Mouse (Mus musculus) testis, postnatal 10 days (tissue): Measurements from ENCODE around the gene Rbm5.
A peak's percentile ranks its signal among the peaks of the same experiment; 100 is the strongest.

ENCODE experiments used
- DNase-seq: peaks from one replicate; pipeline ENCODE4 v3.0.0; 2021; ENCODE audit warnings: low spot score

The Rbm5 gene

DNA sequence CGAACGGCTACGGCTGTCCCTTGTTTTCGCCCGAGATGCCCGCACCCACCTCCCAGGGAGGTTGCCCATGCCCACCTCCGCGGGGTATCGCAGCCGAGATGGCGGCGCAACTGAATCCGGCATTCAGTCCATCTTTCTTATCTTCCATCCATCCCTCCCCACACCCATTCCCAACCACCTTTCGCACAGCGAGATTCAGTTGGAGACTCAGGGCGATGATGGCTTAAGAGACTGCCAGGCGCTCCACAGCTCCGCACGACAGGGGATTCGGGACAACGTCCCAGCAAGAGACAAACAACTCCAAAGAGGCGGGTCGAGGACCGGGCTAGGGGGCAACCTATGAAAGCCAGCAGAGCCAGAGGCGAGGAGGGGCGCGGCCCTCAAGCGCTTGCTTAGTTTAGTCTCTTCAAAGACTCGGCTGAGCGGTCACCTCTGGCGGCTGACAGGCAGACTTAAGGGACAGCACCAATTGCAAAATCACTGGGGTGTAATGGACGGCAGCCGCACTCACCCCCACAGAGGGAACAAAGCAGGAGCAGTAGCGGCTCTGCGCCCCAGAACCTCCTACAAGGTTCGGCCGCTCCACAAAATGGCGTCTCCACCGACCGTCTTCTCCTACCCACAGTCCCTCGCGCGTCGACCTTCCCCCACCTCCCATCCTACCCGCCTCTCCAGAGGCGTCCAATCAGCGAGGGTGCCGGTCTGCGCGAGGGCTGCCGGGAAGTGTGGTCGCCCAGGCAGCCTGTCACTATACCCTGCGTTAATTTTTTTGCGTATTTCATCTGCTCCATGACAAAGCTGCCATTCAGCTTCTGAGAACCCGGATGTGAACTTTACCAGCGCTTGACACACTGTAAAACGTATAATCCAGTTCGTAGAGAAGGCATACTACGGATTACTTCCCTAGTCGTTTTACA lies at the start of gene Rbm5:
Gene Rbm5 (minus strand): TSS at position 623 of the 917 bp plus-strand sequence.
- peak; percentile 92 for DNase-seq

DNA sequence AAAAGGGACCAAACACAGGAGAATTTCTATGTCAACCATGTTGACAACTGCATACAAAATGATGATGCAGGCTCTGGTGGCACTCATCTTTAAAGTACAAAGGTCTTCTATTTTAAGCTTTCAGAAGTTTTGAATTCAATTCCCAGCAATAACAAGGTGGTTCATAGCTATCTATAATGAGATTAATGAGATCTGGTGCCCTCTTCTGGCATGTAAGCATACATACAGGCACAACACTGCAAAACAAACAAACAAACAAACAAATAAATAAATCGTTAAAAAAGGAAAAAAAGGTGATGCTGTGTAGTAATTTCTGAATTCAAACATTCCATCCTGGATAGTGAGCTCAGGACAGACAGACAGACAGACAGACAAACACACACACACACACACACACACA lies 41.3 kb upstream of the Rbm5 start:
- no peak for DNase-seq

DNA sequence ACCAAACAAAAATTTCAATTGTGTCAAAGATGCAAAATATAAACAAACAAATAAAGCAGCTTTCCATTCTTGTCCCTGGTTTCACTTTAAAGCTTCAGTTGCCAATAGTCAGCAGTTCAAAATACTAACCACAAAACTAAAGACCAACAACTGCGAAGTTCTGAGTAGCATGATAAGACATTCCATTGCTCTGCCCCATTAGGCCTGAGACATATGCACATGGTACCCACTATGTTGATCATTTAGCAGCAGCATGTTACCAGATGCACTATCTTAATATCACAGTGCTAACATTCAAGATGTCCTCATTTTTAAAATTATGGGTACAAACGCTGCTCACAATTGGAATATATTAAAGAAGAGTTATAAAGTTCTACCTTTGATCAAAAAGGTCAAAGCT lies 40.2 kb upstream of the Rbm5 start:
- DNase-seq: no peak

DNA sequence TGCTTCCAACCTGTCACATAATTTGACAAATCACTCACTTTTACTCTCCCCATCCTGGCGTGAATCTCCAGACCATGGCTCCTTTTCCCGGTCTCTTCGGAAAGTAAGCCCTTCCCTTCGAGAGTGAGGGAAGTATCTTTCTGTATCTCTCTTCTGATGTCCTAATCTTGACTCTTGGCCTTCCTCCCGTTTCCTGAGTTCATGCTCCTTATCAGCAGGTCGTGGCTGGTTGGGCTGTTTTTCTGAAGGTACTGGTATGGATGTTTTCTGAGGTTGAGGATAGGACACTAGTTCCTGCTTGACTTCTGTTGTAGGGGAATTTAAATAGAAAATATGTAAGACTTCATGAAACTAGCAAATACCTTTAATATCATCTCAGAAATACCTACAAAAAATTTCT lies 20.9 kb upstream of the Rbm5 start:
- DNase-seq: no peak

DNA sequence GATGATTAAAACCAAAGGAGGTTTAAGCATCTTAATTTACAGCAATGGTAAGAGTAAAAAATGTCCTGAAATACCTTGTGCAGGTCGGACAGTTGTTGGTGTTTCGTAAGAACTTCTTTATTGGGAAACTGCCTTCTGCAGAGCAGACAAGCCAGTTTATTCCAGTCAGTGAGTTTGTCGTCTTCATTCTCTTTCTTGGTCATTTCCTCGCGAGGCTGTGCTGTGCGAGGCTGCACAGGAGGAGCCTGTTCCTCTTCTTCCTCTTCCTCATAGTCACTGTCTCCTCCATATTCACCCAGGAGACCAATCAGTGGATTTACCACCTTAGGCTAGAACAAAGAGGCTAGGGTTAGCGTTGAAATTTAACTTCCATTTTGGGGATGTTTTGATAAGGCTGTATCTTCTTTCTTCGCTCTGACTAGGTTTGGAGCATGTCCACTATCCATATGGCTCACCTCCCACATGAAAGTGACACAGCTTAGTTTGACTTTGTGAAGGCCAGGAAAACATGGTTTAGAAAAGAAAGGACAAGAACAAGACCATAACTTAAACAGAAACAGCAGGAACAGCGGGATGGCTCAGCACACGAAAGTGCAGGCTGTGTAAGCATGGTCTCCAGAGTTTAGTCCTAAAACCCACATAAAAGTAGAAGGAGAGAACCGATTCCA lies 11.9 kb upstream of the Rbm5 start:
- DNase-seq: no peak

DNA sequence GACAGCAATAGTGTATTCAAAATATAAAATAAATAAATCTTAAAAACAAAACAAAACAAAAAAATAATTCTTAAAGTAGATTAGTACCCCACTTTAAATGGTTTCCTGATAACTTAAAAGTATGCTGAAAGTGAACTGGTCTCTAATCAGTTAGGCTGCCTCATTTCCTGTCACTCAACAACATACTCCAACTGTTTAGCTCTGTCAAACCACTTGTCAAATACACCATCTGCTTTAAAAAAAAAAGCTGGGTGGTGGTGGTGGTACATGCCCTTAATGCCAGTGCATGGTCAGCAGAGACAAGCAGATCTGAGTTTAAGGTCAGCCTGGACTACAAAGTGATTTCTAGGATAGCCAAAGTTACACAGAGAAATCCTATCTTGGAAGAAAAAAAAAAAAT lies 6.0 kb upstream of the Rbm5 start:
- DNase-seq: no peak

DNA sequence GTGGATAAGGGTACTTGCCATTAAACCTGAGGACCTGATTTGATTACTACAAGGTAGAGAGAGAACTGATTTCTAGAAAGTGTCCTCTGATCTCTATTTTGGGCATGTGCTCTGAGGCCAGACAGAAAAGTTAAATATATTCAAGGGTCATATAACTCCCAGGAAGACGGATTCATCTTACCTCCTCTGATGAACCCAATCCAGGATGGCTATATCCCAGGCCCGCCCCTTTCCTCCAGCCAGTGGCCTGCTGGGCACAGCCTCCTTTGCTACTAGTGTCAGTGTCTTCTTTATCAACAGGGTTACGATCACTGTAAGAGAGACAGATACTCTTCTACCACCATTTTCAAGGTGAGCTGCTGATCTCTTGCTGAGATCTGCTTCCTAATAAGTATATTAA lies 3.6 kb upstream of the Rbm5 start:
- no peak for DNase-seq

DNA sequence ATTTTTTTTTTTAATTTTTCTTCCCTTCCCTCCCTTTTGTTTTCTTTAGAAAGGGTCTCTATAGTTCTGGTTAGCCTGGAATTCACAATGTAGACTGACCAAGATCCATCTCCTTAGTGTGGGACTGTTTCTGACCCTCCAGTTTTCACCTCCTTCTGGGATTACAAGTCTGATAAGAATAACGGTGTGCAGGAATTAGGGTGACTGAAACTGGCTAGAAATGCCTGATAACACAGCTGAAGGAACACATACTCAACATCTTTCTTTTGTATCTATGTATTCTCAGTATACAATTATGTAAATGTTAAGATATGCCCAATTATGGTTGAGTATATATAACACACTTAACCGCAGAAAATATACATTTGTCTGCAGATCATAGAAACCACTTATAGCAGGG lies 986 bp upstream of the Rbm5 start:
- DNase-seq: no peak

DNA sequence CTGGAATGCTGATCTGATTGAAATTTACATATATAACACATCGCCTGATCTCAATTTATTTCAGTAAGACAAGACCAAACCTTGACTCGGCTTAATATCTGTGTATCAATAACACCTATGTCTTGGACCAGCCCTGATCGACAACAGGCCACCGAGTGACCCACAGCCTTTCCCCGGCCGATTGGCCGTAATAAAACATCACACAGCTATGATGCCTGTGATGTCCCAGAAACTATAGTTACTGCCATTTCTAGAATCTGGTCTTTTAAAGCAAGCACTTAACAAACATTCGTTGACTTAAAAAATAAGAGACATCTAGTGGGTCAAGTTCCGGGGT lies 791 bp downstream of the Rbm5 start:
- DNase-seq: no peak

DNA sequence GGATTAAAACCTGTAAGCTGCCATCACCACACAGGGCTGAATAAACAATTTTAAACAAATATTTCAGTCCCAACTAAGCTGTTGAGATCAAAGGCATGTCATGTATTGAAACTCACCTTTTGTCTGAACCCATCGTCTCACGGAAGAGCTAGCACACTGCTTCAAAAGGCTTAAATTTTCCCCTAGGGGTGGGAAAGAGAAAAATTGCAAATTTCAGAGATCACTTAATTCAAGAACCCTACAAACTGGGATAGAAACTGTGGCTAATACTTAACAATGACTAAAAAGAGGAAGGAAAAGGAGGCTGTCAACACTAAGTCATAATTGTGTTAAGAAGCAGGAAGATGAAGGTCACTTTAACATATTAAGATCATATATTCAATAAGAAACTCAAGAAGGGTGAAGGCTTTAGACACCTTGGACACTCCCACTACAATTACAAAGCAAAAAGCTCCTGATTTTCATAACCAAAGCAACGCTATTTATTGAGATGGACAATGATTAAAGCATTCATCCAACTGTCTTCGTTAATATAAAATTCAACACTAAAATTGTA lies 1.3 kb downstream of the Rbm5 start:
- DNase-seq: no peak

DNA sequence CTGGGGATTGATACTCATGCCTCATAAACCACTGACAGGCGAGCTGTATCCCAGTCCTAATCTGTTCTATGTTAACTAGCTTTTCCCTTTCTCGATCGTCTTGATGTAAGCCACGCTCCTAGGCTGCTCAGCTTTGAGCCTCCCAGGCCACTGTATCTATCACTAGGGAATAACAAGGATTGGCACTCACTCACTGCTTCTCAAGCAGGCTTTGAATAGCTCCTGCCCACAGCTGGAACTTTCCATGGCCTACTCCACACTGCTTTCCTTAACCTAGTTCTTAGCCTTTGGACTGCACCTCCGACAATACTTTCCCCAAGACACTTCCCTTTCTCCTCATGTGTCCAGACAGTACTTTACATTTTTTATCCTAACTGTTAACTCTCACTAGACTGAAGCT lies 1.9 kb downstream of the Rbm5 start:
- no peak for DNase-seq

DNA sequence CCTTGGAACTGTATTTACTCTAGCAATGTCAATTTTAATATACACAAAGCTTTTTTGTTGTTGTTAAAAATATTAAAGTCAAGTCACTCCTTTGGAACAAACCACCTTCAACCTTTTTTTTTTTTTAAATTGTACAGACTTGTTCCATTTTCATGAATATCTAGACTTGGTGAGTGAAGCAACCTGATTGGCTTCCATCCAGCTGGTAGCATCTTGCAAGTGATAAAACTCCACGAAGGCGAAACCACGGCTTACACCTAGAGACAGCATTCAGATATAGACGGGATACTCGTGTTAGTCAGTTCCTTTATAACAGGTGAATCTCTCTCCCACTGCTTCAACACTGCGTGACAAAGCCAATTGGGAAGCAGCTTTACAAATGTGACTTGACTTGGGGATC lies 11.2 kb downstream of the Rbm5 start:
- no peak for DNase-seq

DNA sequence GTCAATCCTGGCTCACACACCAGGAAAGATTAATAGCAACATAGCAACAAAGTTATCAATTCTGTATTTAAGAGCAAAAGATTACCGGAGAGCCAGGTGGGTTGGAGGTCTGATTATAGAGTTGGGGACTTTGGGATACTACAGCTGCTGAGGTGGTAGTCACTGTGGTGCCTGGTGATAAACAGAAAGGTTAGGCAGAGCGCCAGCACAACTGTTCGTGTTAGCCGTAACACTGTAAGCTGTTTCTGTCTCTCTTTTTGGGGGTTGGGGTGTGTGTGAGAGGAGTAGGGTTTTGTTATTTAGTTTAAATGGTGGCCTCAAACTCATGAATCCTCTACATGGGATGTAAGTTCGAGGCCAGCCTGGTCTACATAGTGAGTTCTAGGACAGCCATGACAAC lies 20.4 kb downstream of the Rbm5 start:
- no peak for DNase-seq

DNA sequence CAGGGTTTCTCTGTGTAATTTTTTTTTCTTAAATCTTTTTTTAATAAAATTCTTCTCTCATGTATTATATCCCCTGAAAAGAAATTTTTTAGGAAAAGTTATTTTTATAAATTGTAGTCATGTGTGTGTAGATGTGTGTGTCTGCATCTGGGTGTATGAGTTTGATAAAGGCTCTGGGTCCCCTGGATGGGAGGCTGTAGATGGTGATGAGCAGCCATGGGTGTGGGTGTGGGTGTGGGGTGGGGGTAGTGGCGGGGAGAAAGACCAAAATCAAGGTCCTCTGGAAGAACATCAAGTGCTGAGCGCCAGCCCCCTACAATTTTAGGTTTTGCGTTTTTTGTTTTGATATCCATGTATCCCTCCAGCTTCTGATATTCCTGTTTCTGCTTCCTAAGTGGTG lies 22.7 kb downstream of the Rbm5 start:
- DNase-seq: no peak

DNA sequence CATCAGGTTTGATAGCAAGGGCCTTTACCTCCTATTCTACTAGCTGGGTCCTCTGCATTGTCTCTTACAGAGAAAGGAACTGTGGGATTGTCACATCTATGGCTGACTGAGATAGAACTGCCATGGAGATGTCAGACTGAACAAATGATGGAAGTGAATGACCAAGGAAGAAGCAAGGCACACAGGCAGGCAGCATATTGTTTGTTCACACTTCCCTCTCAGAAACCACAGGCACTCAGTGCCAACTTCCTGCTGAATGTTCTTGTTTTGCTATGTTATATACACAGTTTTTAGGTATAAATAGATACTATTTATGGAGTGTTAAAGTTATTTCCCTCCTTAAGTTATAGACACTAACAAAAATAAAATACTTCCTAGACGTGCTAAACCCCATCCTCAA lies 23.5 kb downstream of the Rbm5 start:
- DNase-seq: no peak

DNA sequence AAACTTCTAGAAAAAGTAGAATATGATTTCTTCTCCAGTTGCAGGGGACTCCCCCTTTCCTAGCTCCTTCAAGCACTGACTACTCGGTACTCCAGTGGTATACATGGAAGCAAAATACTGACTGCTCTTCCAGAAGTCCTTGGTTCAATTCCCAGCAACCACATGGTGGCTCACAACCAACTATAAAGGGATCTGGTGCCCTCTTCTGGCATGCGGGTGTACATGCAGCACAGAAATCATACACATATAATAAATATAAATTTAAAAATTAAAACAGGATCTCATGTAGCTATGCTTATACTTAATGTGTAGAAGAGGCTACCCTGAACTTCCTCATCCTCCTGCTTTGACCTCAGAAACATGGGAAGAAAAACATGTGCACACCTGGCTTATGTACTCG lies 24.1 kb downstream of the Rbm5 start:
- no peak for DNase-seq

DNA sequence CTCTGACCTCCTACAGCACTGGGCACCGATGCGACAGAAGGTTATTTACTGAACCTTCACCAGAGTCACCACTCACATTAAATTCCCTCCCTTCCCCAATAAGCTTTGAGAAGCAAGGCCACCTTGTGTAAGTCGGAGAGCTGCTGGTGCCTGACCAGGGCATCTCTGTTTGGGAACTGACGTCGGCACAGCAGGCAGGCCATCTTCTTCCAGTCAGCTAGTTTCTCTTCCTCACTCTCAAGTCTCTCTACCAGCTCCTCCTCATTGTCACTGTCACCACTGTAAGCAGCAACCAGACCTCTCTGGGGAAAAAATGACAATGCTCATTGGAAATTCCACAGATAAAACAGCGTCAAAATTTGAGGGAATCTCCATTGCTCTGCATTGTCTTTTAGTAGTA lies 26.7 kb downstream of the Rbm5 start:
- no peak for DNase-seq

DNA sequence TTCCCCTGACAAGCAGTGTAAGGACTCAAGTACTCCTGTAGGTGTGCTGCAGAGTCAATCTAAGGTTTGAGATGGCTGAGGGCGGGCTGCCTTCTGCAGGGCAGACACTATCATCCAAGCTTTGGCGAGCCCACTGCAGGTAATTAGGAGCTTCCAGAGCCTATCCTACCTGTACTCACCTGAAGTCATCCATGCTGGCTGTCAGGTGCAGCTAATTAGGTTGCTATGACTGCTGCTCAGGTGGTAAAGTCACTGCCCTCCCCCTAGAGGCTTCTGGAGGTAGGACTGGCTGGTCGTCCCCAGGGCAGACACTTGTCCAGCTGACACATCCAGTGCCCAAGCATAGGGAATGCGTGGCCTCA lies 32.0 kb downstream of the Rbm5 start:
- peak; percentile 67 for DNase-seq

DNA sequence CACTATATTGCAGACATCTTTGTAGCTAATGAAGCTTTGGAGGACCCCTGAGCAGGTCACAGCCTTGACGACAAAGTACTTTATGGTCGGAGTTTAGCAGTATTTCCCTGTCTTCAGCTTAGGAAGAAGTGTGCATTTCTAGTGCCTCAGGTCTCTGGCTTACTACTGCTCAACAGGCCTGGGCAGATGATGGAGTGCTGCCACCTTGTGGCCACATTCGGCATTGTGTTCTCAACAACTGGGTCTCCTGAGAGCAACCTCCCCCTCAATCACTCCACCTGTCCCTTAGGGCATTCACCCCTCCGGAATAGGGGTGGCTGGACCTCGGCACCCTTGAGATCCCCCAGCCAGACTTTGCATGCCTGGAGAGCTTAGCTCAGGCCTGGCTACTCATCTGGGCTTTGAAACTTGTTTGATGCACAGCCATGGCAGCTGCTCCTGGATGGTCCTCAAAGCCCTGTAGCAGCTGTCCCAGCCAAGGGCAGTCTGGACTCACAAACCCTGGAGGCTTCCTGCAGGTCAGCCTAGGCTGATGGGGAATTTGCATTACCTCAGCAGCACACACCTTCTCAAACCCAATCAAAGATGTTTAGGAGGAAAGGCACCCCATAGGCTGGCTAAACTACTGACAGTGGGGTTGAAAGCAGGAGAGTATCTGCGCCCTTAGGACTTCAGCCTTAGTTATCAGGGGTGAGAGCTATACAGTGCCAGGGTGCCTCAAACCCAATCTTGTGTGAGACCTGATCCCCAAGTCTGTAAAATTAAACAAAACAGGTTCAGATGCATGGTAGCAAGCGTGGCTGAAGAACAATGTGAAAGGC lies 32.6 kb downstream of the Rbm5 start:
- peak; percentile 93 for DNase-seq

DNA sequence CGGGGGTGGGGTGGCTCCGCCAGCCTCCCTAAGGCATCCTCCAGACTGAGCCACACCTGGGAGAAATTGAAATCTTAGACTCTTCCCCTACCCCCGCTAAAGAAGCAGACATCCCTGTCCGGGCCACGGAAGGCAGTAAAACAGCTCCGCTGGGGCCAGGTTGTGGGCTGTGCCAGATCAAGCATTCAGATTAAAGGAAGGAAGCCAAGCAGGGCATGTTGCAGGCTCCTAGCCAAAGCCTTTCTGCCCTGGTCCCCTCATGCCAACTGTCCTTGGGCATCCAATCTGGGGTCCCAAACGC lies 34.7 kb downstream of the Rbm5 start:
- no peak for DNase-seq

DNA sequence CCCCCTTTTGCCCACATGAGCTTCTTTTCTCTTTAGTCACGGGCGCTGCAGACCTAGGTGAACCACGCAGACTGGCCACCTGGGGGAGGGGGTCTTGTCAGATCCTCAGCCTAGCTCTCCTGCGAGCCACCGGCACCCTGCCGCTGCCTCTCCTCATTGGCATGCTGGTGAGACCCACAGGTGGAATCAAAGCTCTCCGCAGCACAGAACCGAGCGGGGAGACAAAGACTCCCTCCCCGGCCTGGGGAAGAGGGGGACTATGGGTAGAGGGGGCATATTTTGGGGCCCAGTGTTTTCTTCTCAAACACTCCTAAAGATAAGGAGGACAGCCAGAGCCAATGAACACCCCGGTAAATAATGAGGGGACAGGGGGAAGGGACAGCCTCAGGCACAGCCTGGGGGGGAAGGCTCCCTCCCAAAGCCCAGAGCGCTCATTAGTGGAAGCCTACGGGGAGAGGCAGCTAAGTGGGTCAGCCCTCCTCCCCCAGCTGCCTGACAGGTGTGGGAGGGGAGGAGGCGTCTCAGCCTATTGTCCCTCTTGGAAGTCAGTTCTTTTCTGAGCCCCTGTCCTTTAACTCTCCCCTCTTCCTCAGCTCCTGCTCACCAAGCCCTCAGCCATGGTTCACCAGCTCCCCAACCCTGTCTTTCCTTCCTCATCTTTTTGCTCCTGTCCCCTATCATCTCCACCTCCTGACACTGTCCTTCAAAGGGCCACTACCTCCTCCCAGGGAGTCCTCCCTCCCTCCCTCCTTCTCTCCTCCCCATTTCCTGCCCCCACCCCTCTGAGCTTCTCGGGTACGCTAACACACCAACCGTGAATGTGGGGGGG lies 35.2 kb downstream of the Rbm5 start:
- no peak for DNase-seq

DNA sequence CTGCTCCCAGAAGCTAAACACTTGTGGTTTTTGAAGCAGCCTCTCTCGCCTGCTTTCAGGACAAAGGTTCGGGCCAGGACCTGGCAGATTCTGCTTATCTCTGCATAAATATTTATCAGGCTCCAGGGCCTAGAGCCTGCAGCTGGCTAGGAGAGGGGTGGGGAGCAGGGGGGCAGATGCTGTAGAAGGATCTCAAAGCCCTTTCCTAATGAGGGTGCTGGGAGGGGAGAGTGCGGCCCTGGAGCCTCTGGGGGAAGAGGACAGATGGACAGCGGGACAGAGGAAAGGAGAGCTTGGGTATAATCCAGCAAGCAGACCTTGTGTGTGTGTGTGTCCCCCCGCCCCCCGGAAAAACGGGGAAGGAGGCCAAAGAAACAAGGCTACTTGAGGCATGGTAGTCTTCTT lies 36.2 kb downstream of the Rbm5 start:
- no peak for DNase-seq
